Mouse (Mus musculus) liver, embryonic 14.5 days (tissue): Measurements from ENCODE around the gene Srgap2.

Source experiments
- CTCF ChIP-seq: IDR thresholded peaks from 2 replicates; pipeline ENCODE4 v1.5.1; 2016; ENCODE audit warnings: antibody characterized with exemption, low read depth, control low read depth
- EP300 ChIP-seq: IDR thresholded peaks from 2 replicates; pipeline ENCODE4 v1.6.1; 2016; ENCODE audit warnings: antibody characterized with exemption, low read depth

DNA sequence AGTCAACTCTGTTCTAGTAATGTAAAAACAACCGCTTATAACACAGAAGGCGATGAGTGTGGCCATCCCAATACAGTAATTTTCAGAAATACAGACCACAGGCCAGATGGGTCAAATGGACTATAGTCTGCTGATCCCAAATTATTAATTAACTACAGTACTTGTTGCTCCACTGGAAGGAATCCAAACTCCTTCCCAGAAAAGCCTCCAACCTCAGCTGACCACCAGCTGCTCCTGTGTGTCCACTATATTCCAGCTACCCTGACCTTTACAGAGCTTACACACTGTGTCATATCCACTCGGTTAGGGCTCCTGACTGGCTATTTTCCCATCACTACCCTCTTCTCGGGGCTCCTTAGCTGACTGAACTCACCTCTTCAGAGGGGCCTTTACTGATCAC is 61.3 kb downstream of the Srgap2 start:
- TF ChIP-seq EP300: no peak
- no peak for TF ChIP-seq CTCF
